ENCODE assay signal across 8 mouse cellular contexts in the genomic region with DNA sequence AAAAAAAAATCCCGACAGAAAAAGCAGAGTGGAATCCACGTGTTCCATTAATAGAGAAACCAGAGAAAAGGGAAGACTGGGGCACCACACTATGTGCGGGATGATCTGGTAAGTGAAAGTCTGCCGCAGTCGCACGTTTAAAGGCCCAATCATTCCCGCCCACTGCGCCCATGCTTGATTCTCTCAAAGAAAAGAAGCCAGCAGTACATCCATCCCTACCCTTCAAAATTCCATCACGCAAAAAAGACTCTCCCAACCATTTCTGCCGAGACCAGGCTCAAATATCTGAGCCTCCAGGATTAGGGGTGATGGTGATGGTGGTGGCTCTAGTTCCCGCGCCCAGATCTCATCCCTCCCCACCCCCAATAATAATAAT. TPM values are rescaled to one million over a fixed set of nuclear protein-coding genes. Genes with fewer than 3 reads are reported as not detected.
A peak's percentile ranks its signal among the peaks of the same experiment; 100 is the strongest.
DNase-seq lines count a peak whose midpoint lies in the region; ATAC-seq and TF ChIP-seq lines count a peak whose summit lies in the region.

No protein-coding gene starts in this region.

- no peak for TF ChIP-seq POLR2A in thymus, adult 2 months (IDR thresholded peaks at IDR 0.05; ENCODE audit: control insufficient read depth, extremely low read depth, insufficient read depth, low read length, poor library complexity)

- under 1% methylated on average over 11 of the region's 12 CpGs for WGBS in thymus, adult 2 months
- WGBS in hindbrain, embryonic 14.5 days = 13% methylated on average over 12 of the region's 12 CpGs
- WGBS in liver, embryonic 16.5 days (ENCODE audit: insufficient replicate concordance) = 24% methylated on average over 12 of the region's 12 CpGs
- 22% methylated on average over 12 of the region's 12 CpGs for WGBS in stomach, embryonic 16.5 days

- H3K36me3 ChIP-seq in thymus, adult 2 months (ENCODE audit: control insufficient read depth, insufficient read depth, low read length) = no peaks in the 10 kb centered on the region
- no peaks in the 10 kb centered on the region for H3K36me3 ChIP-seq in hindbrain, embryonic 14.5 days (replicated peaks; ENCODE audit: control insufficient read depth, insufficient read depth)
- no peaks in the 10 kb centered on the region for H3K36me3 ChIP-seq in liver, embryonic 16.5 days (ENCODE audit: control insufficient read depth, insufficient read depth)
- no peaks in the 10 kb centered on the region for H3K36me3 ChIP-seq in stomach, embryonic 16.5 days (ENCODE audit: control insufficient read depth, insufficient read depth, low read length)

- H3K4me2 ChIP-seq in hindbrain, embryonic 14.5 days (replicated peaks) = peak overlapping the region; percentile 50
- H3K4me2 ChIP-seq in liver, embryonic 16.5 days (ENCODE audit: low read depth, low read length) = peak overlapping the region; percentile 74
- H3K4me2 ChIP-seq in stomach, embryonic 16.5 days (ENCODE audit: low read depth, low read length) = peak overlapping the region; percentile 62

- no peaks in the 10 kb centered on the region for H3K27me3 ChIP-seq in thymus, adult 2 months (ENCODE audit: control insufficient read depth, insufficient read depth, low read length)
- no peaks in the 10 kb centered on the region for H3K27me3 ChIP-seq in hindbrain, embryonic 14.5 days (ENCODE audit: control insufficient read depth, insufficient read depth, low read length)
- no peaks in the 10 kb centered on the region for H3K27me3 ChIP-seq in liver, embryonic 16.5 days (ENCODE audit: control insufficient read depth, insufficient read depth, low read depth, low read length)
- H3K27me3 ChIP-seq in stomach, embryonic 16.5 days (ENCODE audit: control insufficient read depth, insufficient read depth, low read length) = no peaks in the 10 kb centered on the region

- ATAC-seq in hindbrain, embryonic 14.5 days (ENCODE audit: low FRiP score) = no peak
- ATAC-seq in liver, embryonic 16.5 days (ENCODE audit: low read depth) = no peak
- ATAC-seq in stomach, embryonic 16.5 days (ENCODE audit: insufficient read depth, low FRiP score) = no peak

- peak overlapping the region; percentile 85 for H3K9ac ChIP-seq in hindbrain, embryonic 14.5 days
- peak overlapping the region; percentile 61 for H3K9ac ChIP-seq in liver, embryonic 16.5 days (ENCODE audit: low read depth, low read length)
- H3K9ac ChIP-seq in stomach, embryonic 16.5 days (ENCODE audit: low read length) = peak overlapping the region; percentile 78

- H3K9me3 ChIP-seq in hindbrain, embryonic 14.5 days (ENCODE audit: control insufficient read depth, low read length) = no peaks in the 10 kb centered on the region
- H3K9me3 ChIP-seq in liver, embryonic 16.5 days (replicated peaks; ENCODE audit: control insufficient read depth, low read length) = no peaks in the 10 kb centered on the region
- no peaks in the 10 kb centered on the region for H3K9me3 ChIP-seq in stomach, embryonic 16.5 days (replicated peaks; ENCODE audit: control insufficient read depth, low read length)

- peak overlapping the region; percentile 91 for H3K4me3 ChIP-seq in thymus, adult 2 months (ENCODE audit: control insufficient read depth, insufficient read depth, low read length)
- peak overlapping the region; percentile 63 for H3K4me3 ChIP-seq in hindbrain, embryonic 14.5 days (replicated peaks; ENCODE audit: low read length)
- peak overlapping the region; percentile 67 for H3K4me3 ChIP-seq in liver, embryonic 16.5 days (ENCODE audit: low read depth, low read length)
- peak overlapping the region; percentile 63 for H3K4me3 ChIP-seq in stomach, embryonic 16.5 days (replicated peaks; ENCODE audit: low read length)

- no peaks in the 10 kb centered on the region; the same call in 1 of the 2 replicates for H3K4me1 ChIP-seq in thymus, adult 2 months (replicated peaks; ENCODE audit: control insufficient read depth, insufficient read depth, low read length)
- H3K4me1 ChIP-seq in hindbrain, embryonic 14.5 days (replicated peaks; ENCODE audit: control insufficient read depth, insufficient read depth, low read length) = peaks cover 6% of the 10 kb centered on the region; the same call in 1 of the 2 replicates
- peaks cover 4% of the 10 kb centered on the region for H3K4me1 ChIP-seq in liver, embryonic 16.5 days (ENCODE audit: control insufficient read depth, low read depth, low read length)
- no peaks in the 10 kb centered on the region for H3K4me1 ChIP-seq in stomach, embryonic 16.5 days (ENCODE audit: control insufficient read depth, insufficient read depth, low read length)

- H3K27ac ChIP-seq in thymus, adult 2 months (ENCODE audit: control insufficient read depth, insufficient read depth, low read length) = no peak overlapping the region
- H3K27ac ChIP-seq in hindbrain, embryonic 14.5 days = peak overlapping the region; percentile 95
- no peak overlapping the region for H3K27ac ChIP-seq in liver, embryonic 16.5 days (ENCODE audit: low read length)
- peak overlapping the region; percentile 60; the same call in 1 of the 2 replicates for H3K27ac ChIP-seq in stomach, embryonic 16.5 days (ENCODE audit: low read length)

- DNase-seq in embryo, embryonic 10 days (ENCODE audit: low spot score) = peak; percentile 16
- DNase-seq in embryo, embryonic 9.5 days (ENCODE audit: extremely low spot score) = no peak
- DNase-seq in thymus, adult 2 months = no peak
- no peak for DNase-seq in thymus, postnatal 0 days (ENCODE audit: low spot score)
- peak; percentile 61 for DNase-seq in hindbrain, embryonic 14.5 days (ENCODE audit: low spot score)
- no peak for DNase-seq in adrenal gland, postnatal 4 days (ENCODE audit: low spot score in 2 of 2)

- no peak for TF ChIP-seq CTCF in thymus, adult 2 months (IDR thresholded peaks at IDR 0.05; ENCODE audit: borderline replicate concordance, control insufficient read depth, extremely low read depth, insufficient read depth, low read length, poor library complexity)

RNA-seq across cellular contexts. Expression of a gene that starts 1.3 kb away (rescaled TPM):
- polyA plus RNA-seq in thymus, adult 2 months (2012; rRNA removed) = 26.7 and 30.8 TPM in 2 replicates
- polyA plus RNA-seq in thymus, postnatal 0 days (2015; fragmentation: Nextera tagmentation; extraction: Ambion mirVana) = 90.7 and 92.6 TPM in 2 replicates
- 149 and 164 TPM in 2 replicates for polyA plus RNA-seq in hindbrain, embryonic 14.5 days (2014; fragmentation: Nextera tagmentation; extraction: Ambion mirVana)
- 12.5 and 12.9 TPM in 2 replicates for polyA plus RNA-seq in liver, embryonic 16.5 days (2015; fragmentation: Nextera tagmentation; extraction: Ambion mirVana)
- 34.0 and 34.9 TPM in 2 replicates for polyA plus RNA-seq in stomach, embryonic 16.5 days (2015; fragmentation: Nextera tagmentation; extraction: Ambion mirVana)
- 10 to 100 TPM; 26.0 to 27.3 TPM for total RNA-seq in adrenal gland, postnatal 4 days (2021)

Comparison
In these comparisons a context has a peak if more than half of its experiments do, and no peak if none do; other contexts are left out.
1. DNase-seq: peak in embryo, embryonic 10 days (single experiment) and hindbrain, embryonic 14.5 days (single experiment); none in embryo, embryonic 9.5 days (single experiment), thymus, adult 2 months (single experiment), thymus, postnatal 0 days (single experiment) and adrenal gland, postnatal 4 days (0 of 2).
2. H3K27ac ChIP-seq: peak in hindbrain, embryonic 14.5 days (single experiment) and stomach, embryonic 16.5 days (single experiment); none in thymus, adult 2 months (single experiment) and liver, embryonic 16.5 days (single experiment).
3. Peak in every context shown above with its lines, with median percentiles within 50 percentile points of each other: H3K4me3 ChIP-seq, H3K4me2 ChIP-seq and H3K9ac ChIP-seq.